Mouse (Mus musculus): ENCODE data around the gene Snx29.

The Snx29 gene

DNA sequence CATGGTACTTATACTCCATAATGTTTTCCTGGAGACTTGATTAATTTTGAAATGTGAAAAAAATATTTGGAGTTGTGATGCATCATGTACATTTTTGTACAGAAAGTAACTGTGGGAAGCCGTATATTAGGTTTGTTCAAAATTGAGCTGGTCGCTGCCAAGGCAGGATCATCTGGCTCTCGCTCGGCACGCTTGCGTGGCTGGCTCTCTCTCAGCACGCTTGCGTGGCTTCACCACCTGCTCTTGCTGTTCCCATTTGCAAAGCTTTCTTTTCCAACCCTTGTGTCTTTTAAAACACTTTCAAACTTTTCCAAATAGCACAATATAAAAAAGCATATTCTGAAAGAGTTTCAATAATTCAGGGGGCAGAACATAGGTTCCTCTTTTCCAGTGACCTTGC, 317.2 kb downstream of the Snx29 start:
- no peak for DNase-seq (ENCODE audit: low read depth)

DNA sequence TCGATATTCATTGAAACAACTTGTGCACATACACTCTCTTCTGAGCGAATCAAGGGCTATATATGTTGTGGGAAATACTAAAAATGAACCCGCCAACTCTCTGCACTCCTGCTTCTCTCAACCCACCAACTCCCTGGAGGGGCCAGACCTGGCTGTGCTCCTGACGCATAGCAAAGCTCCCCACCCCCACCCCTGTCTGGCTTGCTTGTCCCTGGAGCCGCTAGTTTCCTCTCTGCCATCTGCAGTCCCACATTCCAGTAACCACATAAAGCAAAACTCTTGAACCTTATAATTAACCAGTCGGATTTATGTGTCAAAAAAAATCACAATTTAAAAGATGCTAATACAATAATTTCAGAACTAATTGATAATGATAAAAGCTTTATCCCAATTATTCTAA, 320.9 kb downstream of the Snx29 start:
- no peak for DNase-seq (ENCODE audit: low read depth)

- DNase-seq (ENCODE audit: low read depth), result no peak
These were observed 321.7 kb downstream of the Snx29 start for GRCm38 (mm10) chr16:11644399-11644798.

GRCm38 (mm10) chr16:11645668-11646067, 323.0 kb downstream of the Snx29 start:
- no peak for DNase-seq (ENCODE audit: low read depth)

- no peak for DNase-seq (ENCODE audit: low read depth)
These were observed 324.1 kb downstream of the Snx29 start for GRCm38 (mm10) chr16:11646745-11647289.

- no peak for DNase-seq (ENCODE audit: low read depth)
These were observed 325.5 kb downstream of the Snx29 start for GRCm38 (mm10) chr16:11648169-11648688.

- no peak for DNase-seq (ENCODE audit: low read depth)
These were observed 330.1 kb downstream of the Snx29 start for GRCm38 (mm10) chr16:11652686-11653366.

GRCm38 (mm10) chr16:11655893-11656292, 333.2 kb downstream of the Snx29 start:
- no peak for DNase-seq (ENCODE audit: low read depth)

GRCm38 (mm10) chr16:11657111-11657510, 334.4 kb downstream of the Snx29 start:
- DNase-seq (ENCODE audit: low read depth), result peak; percentile 56

- no peak for DNase-seq (ENCODE audit: low read depth)
These were observed 336.5 kb downstream of the Snx29 start for GRCm38 (mm10) chr16:11659111-11659720.

GRCm38 (mm10) chr16:11664896-11665705, 342.4 kb downstream of the Snx29 start:
- no peak for DNase-seq (ENCODE audit: low read depth)

- DNase-seq (ENCODE audit: low read depth), result no peak
These were observed 343.2 kb downstream of the Snx29 start for GRCm38 (mm10) chr16:11665869-11666268.

- no peak for DNase-seq (ENCODE audit: low read depth)
These were observed 345.7 kb downstream of the Snx29 start for GRCm38 (mm10) chr16:11668375-11668774.

GRCm38 (mm10) chr16:11668878-11669277, 346.2 kb downstream of the Snx29 start:
- no peak for DNase-seq (ENCODE audit: low read depth)

DNA sequence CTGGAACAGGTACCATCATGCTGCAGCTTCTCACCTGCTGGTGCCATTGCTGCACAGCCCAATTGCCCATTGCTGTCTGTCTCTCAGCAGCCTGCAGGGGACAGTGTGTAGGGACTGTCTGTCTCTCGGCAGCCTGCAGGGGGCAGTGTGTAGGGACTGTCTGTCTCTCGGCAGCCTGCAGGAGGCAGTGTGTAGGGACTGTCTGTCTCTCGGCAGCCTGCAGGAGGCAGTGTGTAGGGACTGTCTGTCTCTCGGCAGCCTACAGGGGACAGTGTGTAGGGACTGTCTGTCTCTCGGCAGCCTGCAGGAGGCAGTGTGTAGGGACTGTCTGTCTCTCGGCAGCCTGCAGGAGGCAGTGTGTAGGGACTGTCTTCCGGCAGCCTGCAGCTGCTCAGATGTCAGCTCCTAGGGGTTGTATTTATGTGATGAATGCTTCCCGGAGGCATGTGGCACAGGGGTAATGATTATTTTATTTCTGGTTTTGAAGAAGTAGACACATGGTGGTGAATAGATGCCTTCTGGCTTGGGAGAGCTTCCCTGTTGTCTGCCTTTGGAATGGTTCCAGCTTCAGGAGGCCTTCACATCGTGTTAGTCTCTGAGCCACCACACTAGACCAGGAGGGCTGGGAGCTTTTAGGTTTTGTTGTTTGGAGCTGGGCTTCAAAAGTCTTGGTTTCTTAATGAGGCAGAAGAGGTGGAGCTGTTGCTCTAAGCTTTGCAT, 347.7 kb downstream of the Snx29 start:
- DNase-seq (ENCODE audit: low read depth), result no peak

DNA sequence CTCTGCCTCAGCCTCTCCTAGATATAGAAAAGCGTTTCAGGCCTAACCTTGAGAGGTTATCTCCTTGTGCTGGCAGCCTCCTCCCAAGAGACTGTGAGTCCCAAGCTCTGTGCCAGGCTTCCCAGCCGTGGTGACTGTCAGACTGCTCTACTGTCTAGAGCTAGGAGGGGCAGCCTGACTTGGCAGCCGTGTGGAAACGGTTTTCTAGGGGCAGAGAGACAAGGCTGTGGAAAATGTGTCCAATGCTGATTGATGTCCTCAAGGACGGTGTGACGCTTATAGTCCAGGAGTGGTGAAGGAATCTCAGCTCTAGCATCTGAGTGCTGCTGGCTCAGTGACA, 348.2 kb downstream of the Snx29 start:
- no peak for DNase-seq (ENCODE audit: low read depth)

DNA sequence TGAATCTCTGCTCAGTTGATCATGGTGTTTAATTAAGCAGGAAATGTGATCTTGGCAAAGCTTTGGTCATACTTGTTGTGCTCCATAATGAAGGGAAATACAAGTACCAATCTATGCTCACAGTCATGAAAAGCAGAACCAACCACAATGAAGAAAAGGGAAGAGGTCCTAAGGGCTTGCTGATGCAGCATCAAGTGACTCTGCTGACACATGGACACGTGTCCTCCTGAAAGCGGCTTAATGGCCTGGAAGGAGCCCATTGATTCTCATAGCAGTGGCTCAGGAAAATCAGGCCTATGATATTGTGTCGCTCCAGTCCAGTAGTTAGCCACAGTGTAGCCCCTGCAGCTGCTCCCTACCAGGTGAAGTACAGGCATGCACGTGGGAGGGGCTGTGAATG, 353.3 kb downstream of the Snx29 start:
- no peak for DNase-seq (ENCODE audit: low read depth)

GRCm38 (mm10) chr16:11685264-11685663, 362.6 kb downstream of the Snx29 start:
- DNase-seq (ENCODE audit: low read depth), result no peak

DNA sequence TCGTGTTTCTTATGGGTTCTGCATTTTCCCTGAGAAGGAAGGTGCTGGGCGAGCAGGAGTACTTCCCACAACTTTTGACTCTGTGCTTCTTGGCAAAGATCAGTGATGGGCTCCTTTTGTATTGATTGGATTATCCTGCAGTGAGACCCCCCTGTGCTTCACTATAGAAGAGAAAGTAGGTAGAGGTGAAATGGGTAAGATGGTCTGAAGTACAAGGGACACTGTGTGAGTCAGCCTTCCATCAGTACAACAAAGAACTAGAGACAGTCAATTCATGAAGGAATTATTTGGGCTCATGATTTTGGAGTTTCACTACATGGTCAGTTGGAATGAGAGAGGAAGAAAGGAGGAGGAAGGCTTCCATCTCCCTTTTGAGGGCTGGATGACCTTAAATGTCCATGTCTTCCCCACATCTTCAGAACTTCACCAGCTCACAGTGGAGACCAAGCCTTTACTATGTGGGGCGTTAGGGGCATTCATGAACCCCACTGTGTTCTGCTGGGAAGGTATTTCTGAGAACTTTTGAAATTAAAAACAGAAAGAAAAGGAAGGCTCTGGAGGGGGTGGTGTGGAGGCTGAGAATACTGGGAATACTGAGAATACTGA, 363.1 kb downstream of the Snx29 start:
- DNase-seq (ENCODE audit: low read depth), result no peak

GRCm38 (mm10) chr16:11687836-11688235, 365.1 kb downstream of the Snx29 start:
- DNase-seq (ENCODE audit: low read depth), result no peak

DNA sequence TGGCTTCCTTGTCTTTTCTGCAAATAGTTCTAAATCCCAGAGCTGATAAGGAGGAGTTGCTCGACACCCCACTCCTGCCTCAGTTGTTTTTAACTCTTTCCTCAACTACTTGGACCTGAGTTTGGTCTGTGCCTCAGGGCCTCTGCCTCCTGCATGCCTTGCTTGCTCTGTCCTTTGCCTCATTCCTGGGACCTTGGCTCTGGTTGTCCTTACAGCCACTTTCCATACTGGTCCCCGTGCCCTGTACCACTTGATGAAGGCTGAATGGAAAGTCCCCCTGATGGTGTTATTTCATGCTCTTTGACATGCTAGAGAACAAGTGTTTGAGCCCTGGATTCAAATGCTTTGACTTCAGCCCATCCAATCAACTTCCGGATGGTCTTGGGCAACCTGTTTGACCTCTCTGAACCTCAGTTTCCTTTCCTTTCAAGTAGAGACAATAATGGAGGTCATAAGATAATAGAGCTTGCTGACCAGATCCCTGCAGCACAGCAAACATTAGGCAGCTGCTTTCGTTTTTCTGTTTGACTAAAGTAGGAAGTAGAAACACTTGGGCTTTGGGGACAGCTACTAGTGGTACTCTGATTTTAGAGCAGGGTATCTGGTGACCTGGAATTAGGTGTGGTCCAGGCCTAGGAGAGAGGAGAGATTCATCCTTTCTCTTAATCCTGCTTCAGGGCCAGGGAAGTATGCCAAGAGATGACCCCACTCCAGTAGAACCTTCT, 365.7 kb downstream of the Snx29 start:
- no peak for DNase-seq (ENCODE audit: low read depth)

Data from fibroblast of lung, adult 2 months (primary cell).